Mouse (Mus musculus) liver (tissue): ENCODE results near the gene Tiam1.

Experiments used
- DNase-seq: peaks from one replicate; pipeline ENCODE4 v3.0.0-alpha.2; 2020; ENCODE audit warnings: mixed read lengths

Gene Tiam1

DNA sequence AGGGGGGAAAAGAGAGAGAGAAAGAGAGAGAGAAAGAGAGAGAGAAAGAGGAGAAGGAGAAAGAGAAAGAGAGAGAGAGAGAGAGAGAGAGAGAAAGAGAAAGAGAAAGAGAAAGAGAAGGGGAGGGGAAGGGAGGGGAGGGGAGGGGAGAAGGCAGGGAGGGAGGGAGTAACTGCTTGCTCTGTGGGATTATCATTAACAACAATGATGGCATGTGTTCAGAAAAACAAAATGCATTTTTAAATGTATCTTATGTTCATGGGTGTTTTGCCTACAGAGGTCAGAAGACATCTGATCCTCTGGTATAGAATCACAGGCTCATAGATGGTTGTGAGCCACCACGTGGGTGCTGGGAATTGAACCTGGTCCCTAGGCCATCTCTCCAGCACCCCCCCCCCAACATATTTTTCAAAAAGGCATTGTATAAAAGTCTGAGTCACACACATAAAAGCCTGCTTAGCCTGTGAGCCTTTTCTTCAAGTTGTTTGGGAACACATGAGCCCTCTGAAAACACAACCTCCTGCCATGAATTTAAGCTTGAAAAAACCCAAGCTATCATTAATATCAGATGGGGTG is 237.8 kb downstream of the Tiam1 start:
- DNase-seq, result no peak

DNA sequence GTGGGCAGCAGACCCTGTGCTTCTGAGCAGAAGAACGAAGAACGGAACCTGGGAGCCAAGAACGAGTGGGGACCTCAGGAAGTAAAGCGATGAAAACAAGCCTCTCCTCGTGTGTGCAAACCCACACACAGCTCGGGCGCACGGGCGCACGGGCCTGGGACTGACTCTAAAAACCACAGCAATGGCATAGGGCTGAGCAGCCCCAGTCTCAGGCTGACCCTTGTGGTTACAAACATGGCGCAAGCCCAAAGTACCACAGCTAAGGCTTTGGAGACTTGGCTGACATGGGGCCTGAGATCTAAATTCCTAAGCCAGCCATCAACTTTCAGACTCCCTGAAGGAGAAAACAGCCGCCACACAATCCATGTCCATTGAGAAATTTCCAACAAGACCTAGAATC is 239.4 kb downstream of the Tiam1 start:
- DNase-seq, result no peak

DNA sequence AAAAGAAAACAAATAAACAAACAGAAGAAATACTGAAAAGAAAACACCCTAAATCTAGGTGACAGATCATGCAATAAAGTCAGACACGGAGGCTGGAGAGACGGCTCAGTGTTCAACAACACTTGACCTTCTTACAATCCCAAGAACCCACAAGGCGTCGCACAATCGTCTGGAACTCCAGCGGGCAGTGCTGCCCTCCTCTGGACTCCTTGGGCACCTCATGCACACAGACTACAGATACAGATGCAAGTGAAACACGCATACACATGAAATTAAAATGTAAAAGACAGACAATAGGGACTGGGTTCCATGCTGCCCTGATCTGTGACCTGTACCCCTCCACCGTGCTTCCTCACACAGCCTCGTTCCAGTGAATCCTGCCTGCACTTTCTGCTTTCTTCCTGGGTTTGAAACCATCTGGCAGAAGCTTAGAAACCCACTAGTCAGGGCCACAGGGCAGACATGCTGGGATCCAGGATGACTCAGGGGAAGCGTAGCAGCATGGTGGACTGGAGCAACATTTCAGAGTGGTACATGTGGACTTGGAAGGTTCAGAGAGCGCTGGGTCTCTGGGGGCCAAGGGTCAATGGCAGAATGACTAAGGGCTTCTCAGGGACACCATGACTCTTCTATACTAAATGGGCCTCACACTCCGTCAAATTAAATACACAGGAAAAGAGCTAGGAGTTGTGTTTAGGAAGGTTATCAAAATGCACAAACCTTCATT is 240.8 kb downstream of the Tiam1 start:
- DNase-seq, result no peak

DNA sequence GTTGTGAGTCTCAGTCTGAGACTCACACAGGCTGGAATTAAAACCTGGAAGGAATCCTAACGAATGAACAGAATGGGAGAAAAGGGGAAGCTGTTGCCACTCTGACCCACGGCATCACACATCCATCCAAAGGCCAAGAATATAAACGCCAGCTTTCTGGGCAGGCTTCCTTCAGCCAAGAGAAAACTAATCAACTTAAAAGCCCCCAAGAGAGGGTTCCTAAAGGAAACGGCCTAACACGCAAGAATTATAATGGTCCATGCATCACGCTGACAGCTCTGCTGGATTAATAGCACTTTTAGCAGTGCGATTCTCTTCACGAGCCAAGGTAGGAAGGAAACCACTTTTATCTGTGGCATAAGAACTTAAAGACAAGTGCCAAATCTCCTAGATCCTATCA is 242.9 kb downstream of the Tiam1 start:
- DNase-seq, result no peak

DNA sequence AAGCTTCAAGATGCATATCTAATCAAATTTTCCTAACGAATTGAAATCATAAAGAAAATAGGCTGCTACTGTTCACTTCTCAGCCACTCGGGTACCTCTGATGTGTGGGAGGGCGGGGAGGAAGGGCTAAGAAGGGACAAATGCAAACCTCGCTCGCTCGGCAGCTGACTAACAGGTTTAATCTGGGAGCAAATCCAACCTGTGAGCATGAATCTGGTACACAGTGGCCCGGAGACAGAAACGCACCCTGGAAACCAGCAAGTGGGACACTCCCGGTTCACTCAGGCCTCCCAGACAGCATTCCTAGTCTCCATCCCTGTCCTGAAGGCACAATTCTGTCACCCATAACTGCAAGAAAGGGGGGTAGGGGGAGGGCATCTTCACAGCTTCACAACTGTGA is 244.4 kb downstream of the Tiam1 start:
- DNase-seq, result no peak

DNA sequence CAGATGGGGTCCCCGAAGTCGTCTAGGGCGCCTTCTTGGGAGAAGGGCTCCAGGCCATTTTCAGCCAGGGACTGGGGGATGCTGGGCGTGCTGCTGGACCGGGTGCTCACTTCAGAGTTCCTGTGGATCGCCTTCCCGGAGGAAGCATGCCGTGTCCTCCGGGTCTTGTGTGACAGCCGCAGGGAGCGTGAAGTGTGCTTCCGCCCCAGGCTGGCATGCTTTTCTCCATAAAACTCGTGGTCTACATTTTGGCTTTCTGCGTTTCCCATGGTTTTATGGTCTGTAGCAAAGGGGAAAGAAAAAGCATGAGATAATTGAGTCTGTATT is 245.3 kb downstream of the Tiam1 start:
- no peak for DNase-seq

- DNase-seq, result no peak
Observed at GRCm38 (mm10) chr16:89897547-89898298, 245.8 kb downstream of the Tiam1 start.

GRCm38 (mm10) chr16:89896885-89897546 is 246.6 kb downstream of the Tiam1 start:
- no peak for DNase-seq

DNA sequence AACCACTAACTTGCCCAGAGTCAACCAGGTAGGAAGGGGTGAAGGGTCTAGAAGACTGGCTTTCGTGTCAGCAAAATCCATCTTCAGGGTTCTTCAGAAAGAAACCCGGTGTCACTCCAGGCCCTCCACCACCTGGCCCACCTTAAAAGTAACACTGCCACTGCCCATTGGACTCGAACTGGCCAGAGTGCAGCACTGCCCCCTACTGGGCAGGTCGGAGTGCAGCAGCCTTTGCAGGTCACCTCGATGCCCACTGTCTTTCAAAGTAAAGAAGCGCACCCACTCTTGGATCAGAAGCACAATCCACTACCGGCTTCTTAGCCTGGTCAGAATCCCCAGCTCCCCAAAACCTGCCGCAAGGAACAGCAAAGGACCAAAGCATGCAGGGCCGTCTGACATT is 247.2 kb downstream of the Tiam1 start:
- peak; percentile 39 for DNase-seq

GRCm38 (mm10) chr16:89895283-89895682 is 248.3 kb downstream of the Tiam1 start:
- DNase-seq, result no peak

DNA sequence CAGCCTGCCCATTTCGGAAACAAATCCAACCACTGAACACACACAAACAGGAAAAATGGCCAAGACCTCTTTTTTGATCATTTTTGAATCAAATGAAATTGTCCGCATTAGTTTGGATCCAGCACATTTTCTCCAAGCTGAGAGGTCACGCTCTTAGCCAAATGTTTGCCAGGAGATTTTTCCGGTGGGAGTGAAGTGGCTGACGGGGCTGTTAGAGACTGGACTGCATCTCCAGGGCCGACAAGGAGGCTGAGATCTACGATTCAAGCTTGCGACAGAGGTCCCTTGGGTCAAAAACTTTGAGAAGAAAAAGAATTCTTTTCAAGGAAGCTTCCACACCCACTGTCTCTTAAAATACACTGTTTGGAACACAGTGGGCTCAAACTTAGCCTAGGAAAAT is 248.8 kb downstream of the Tiam1 start:
- DNase-seq, result no peak

GRCm38 (mm10) chr16:89890515-89891189 is 252.9 kb downstream of the Tiam1 start:
- no peak for DNase-seq

- no peak for DNase-seq
Observed at GRCm38 (mm10) chr16:89889890-89890462, 253.6 kb downstream of the Tiam1 start.

DNA sequence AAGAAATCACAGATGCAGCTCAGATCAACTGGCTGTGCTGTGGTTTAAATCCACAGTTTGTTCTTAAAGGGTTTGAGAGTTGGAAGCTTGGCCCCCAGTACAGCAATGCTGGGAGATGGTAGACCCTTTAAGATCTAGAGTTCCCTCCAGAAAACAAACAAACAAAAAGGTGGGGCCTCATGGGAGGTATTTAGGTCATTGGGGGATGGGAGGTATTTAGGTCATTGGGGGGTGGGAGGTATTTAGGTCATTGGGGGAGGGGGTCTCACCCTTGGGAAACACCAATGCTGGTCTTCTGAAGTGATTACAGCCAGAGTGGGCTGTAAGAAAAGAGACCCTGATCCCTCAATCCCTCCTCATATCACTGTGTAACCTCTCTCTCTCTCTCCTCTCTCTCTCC is 257.0 kb downstream of the Tiam1 start:
- no peak for DNase-seq

DNA sequence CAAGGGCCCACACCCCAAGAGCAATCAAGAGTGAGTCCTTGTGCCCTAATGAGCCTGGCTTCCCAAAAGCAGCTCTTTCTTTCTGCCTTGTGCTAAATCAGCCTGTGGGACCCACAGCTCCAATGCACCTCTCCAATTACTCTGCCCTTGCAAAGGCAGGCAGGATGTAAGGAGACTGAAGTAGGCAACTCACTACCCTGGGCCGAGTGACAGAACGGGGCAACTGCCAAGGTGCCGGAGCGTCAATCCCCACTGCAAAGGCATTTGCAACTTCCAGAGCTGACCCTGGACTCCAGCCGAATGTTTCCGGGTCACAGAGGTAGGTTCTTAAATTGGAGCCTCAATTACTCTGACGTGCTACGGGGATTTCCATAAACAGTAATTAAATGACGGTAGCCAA is 257.9 kb downstream of the Tiam1 start:
- DNase-seq, result no peak

GRCm38 (mm10) chr16:89883897-89884296 is 259.7 kb downstream of the Tiam1 start:
- DNase-seq, result no peak

DNA sequence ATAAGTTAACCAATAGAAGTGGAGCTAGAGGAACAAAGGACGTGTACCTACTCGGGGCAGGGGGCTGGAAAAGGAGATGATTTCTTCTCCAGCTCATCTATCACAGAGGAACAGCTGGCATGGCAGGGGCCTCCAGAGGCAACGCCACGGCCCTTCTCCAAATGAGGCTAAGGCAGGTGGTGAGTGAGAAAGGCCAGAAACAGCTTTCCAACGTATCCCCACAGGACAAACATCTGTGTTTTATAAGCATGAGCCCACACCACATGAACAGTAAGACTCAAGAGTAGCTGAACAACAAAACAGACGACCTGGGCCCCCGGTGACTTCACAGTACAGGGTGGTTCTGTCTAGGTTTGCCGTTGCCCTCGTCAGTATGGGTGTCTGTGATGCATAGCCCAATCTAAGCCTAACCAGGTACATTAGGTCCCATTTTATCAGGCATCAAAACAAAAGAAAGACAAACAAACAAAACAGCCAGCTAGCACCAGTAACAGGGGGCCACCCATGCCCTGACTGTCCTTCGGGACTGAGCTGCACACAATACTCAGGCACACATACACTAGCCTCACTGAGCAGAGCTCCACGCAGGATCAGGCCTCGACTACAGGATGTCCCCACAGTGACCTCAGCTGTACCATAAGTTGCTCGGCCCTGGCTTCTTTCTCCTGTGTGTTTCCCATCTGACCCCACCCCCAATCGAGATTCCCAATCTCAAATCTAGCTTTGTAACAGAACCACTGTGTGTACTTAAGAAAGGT is 260.9 kb downstream of the Tiam1 start:
- no peak for DNase-seq

GRCm38 (mm10) chr16:89877206-89877605 is 266.4 kb downstream of the Tiam1 start:
- no peak for DNase-seq

DNA sequence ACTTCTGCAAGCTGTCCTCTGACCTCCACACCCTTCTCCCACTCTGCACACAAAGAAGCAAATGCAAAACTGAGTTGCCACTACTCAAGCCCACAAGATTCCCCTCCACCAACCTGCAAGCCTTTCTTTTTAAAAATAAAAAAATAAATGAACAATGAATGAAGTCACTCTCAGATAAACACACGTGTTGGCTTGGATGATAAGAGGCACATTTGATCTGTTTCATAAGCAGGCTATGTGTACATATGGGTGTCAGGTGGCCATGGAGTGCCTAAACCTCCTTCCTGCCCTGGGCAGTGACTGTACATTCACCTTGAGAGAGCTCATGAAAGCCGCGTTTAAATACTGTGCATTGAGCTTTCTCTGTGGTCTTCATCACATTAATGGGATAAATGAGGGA is 267.5 kb downstream of the Tiam1 start:
- DNase-seq, result no peak

- no peak for DNase-seq
Observed at GRCm38 (mm10) chr16:89874012-89874704, 269.4 kb downstream of the Tiam1 start.
